Mouse (Mus musculus) hindbrain, embryonic 11.5 days (tissue): ENCODE data around the gene Emilin2. TPM values are rescaled to one million over a fixed set of nuclear protein-coding genes. Genes with fewer than 3 reads are reported as not detected.

Experiments
- ATAC-seq: fragments of 200-750 bp; cut with Nextera tagmentation; 2 replicates; pipeline ENCODE4 v1.8.0; 2017; ENCODE audit warnings: mild to moderate bottlenecking, moderate TSS enrichment, moderate library complexity; ENCODE audit not compliant: low FRiP score
- DNase-seq: peaks from one replicate; pipeline ENCODE4 v3.0.0-alpha.2; 2015; ENCODE audit warnings: low spot score
- H3K27ac ChIP-seq: fragments of 300-500 bp; sonication (generic); 2 replicates; pipeline ENCODE4 v1.5.1; 2014; ENCODE audit warnings: mild to moderate bottlenecking, low read depth, low read length
- H3K27me3 ChIP-seq: fragments of 300-500 bp; sonication (generic); 2 replicates; pipeline ENCODE4 v1.6.1; 2014; ENCODE audit warnings: mild to moderate bottlenecking, low read length, moderate library complexity, mixed read lengths; ENCODE audit not compliant: control insufficient read depth, insufficient read depth
- H3K36me3 ChIP-seq: fragments of 300-500 bp; sonication (generic); 2 replicates; pipeline ENCODE4 v1.6.1; 2014; ENCODE audit warnings: mild to moderate bottlenecking, low read length, moderate library complexity, mixed read lengths; ENCODE audit not compliant: control insufficient read depth, insufficient read depth
- H3K4me1 ChIP-seq: fragments of 300-500 bp; sonication (generic); replicated peaks from 2 replicates; pipeline ENCODE4 v1.6.1; 2014; ENCODE audit warnings: low read length, mixed read lengths; ENCODE audit not compliant: control insufficient read depth, insufficient read depth
- H3K4me2 ChIP-seq: fragments of 300-500 bp; sonication (generic); replicated peaks from 2 replicates; pipeline ENCODE4 v1.6.1; 2014; ENCODE audit warnings: mild to moderate bottlenecking, low read depth, low read length
- H3K4me3 ChIP-seq: fragments of 300-500 bp; sonication (generic); 2 replicates; pipeline ENCODE4 v1.5.1; 2014; ENCODE audit warnings: low read depth, low read length
- H3K9ac ChIP-seq: fragments of 300-500 bp; sonication (generic); 2 replicates; pipeline ENCODE4 v1.6.1; 2014; ENCODE audit warnings: low read depth, low read length
- H3K9me3 ChIP-seq: fragments of 300-500 bp; sonication (generic); 2 replicates; pipeline ENCODE4 v1.6.1; 2016; ENCODE audit warnings: low read length; ENCODE audit not compliant: control insufficient read depth
- WGBS: fragments of 180-500 bp; shearing (Covaris S2); extraction: QIAGEN DNeasy Blood & Tissue Kit; methylation state at CpG from one replicate; pipeline ENCODE4 v1.1.7; 2014; 5-methylcytosine and 5-hydroxymethylcytosine counted together
- polyA plus RNA-seq: library from polyadenylated mRNA; unstranded; fragments of >200 nt; fragmentation: Nextera tagmentation; extraction: Ambion mirVana; gene quantifications from 2 replicates; pipeline ENCODE4 v1.2.1, GENCODE M21; 2014

The Emilin2 gene
- polyA plus RNA-seq, 1 experiment from 2014 or later = 7.8 TPM

GRCm38 (mm10) chr17:71238494-71238893 lies 73.3 kb downstream of the Emilin2 start:
- H3K4me1 ChIP-seq = no peaks in the 10 kb centered on the region
- H3K4me2 ChIP-seq = no peak overlapping the region
- DNase-seq = no peak
- no peaks in the 10 kb centered on the region for H3K9me3 ChIP-seq
- WGBS = 95% methylated on average over 7 of the region's 7 CpGs
- H3K4me3 ChIP-seq = no peak overlapping the region
- no peak overlapping the region for H3K9ac ChIP-seq
- 0 out of 2 replicates have a peak, but pooled peaks cover 3% of the 10 kb centered on the region for H3K36me3 ChIP-seq
- ATAC-seq = no peak
- no peak overlapping the region for H3K27ac ChIP-seq
- no peaks in the 10 kb centered on the region for H3K27me3 ChIP-seq

- no peak overlapping the region for H3K4me2 ChIP-seq
- no peaks in the 10 kb centered on the region for H3K9me3 ChIP-seq
- WGBS = 85% methylated on average over 12 of the region's 12 CpGs
- H3K27me3 ChIP-seq = no peaks in the 10 kb centered on the region
- DNase-seq (no peak), ATAC-seq (no peak)
- no peaks in the 10 kb centered on the region for H3K4me1 ChIP-seq
- no peak overlapping the region for H3K27ac ChIP-seq
- no peaks in the 10 kb centered on the region for H3K36me3 ChIP-seq
- H3K4me3 ChIP-seq = no peak overlapping the region
- no peak overlapping the region for H3K9ac ChIP-seq
These were observed 76.4 kb downstream of the Emilin2 start for GRCm38 (mm10) chr17:71235229-71235958.

- Histone ChIP-seq H3K4me3 (no peak overlapping the region), H3K4me2 (no peak overlapping the region), H3K27ac (no peak overlapping the region), H3K36me3 (no peaks in the 10 kb centered on the region), H3K27me3 (no peaks in the 10 kb centered on the region), H3K9ac (no peak overlapping the region), H3K4me1 (no peaks in the 10 kb centered on the region), H3K9me3 (no peaks in the 10 kb centered on the region)
- WGBS = 89% methylated on average over 12 of the region's 12 CpGs
- DNase-seq (no peak), ATAC-seq (no peak)
These were observed 77.7 kb downstream of the Emilin2 start for GRCm38 (mm10) chr17:71234041-71234594.

GRCm38 (mm10) chr17:71233210-71233609 lies 78.6 kb downstream of the Emilin2 start:
- Histone ChIP-seq H3K9ac (no peak overlapping the region), H3K4me3 (no peak overlapping the region), H3K27ac (no peak overlapping the region), H3K9me3 (no peaks in the 10 kb centered on the region), H3K4me1 (no peaks in the 10 kb centered on the region), H3K36me3 (no peaks in the 10 kb centered on the region), H3K4me2 (no peak overlapping the region), H3K27me3 (no peaks in the 10 kb centered on the region)
- 96% methylated on average over 4 of the region's 4 CpGs for WGBS
- ATAC-seq = no peak
- DNase-seq = no peak

GRCm38 (mm10) chr17:71231998-71232397 lies 79.8 kb downstream of the Emilin2 start:
- 94% methylated on average over 2 of the region's 2 CpGs for WGBS
- DNase-seq (no peak), ATAC-seq (no peak)
- no peak overlapping the region for H3K4me3 ChIP-seq
- no peak overlapping the region for H3K9ac ChIP-seq
- H3K9me3 ChIP-seq = no peaks in the 10 kb centered on the region
- no peaks in the 10 kb centered on the region for H3K36me3 ChIP-seq
- no peaks in the 10 kb centered on the region for H3K27me3 ChIP-seq
- no peaks in the 10 kb centered on the region for H3K4me1 ChIP-seq
- H3K4me2 ChIP-seq = no peak overlapping the region
- H3K27ac ChIP-seq = no peak overlapping the region

GRCm38 (mm10) chr17:71230108-71230709 lies 81.6 kb downstream of the Emilin2 start:
- H3K4me1 ChIP-seq = no peaks in the 10 kb centered on the region
- no peaks in the 10 kb centered on the region for H3K9me3 ChIP-seq
- ATAC-seq (no peak), DNase-seq (peak; percentile 24)
- 84% methylated on average over 9 of the region's 9 CpGs for WGBS
- no peaks in the 10 kb centered on the region for H3K27me3 ChIP-seq
- no peaks in the 10 kb centered on the region for H3K36me3 ChIP-seq
- no peak overlapping the region for H3K9ac ChIP-seq
- H3K27ac ChIP-seq = no peak overlapping the region
- H3K4me3 ChIP-seq = no peak overlapping the region
- H3K4me2 ChIP-seq = no peak overlapping the region

- 87% methylated on average over 7 of the region's 7 CpGs for WGBS
- ATAC-seq (no peak), DNase-seq (no peak)
- H3K27me3 ChIP-seq = no peaks in the 10 kb centered on the region
- no peaks in the 10 kb centered on the region for H3K36me3 ChIP-seq
- H3K4me2 ChIP-seq = no peak overlapping the region
- H3K4me1 ChIP-seq = no peaks in the 10 kb centered on the region
- H3K9ac ChIP-seq = no peak overlapping the region
- no peaks in the 10 kb centered on the region for H3K9me3 ChIP-seq
- H3K4me3 ChIP-seq = no peak overlapping the region
- H3K27ac ChIP-seq = no peak overlapping the region
These were observed 83.1 kb downstream of the Emilin2 start for GRCm38 (mm10) chr17:71228651-71229050.

- Histone ChIP-seq H3K4me1 (no peaks in the 10 kb centered on the region), H3K36me3 (no peaks in the 10 kb centered on the region), H3K27me3 (no peaks in the 10 kb centered on the region), H3K4me3 (no peak overlapping the region), H3K9ac (no peak overlapping the region), H3K9me3 (no peaks in the 10 kb centered on the region), H3K27ac (no peak overlapping the region), H3K4me2 (no peak overlapping the region)
- DNase-seq = no peak
- WGBS = 92% methylated on average over 9 of the region's 9 CpGs
- no peak for ATAC-seq
These were observed 84.5 kb downstream of the Emilin2 start for GRCm38 (mm10) chr17:71227128-71227895.
